Mouse (Mus musculus): ENCODE measurements around the gene Krt80. TPM values are rescaled to one million over a fixed set of nuclear protein-coding genes. Genes with fewer than 3 reads are reported as not detected.

Gene Krt80
- total RNA-seq, 2 experiments from 2014 or later = 0.42 to 2.5 TPM

GRCm38 (mm10) chr15:101376776-101377061 lies 6.8 kb upstream of the Krt80 start:
- ATAC-seq (replicated peaks; ENCODE audit: low FRiP score, poor library complexity, severe bottlenecking) = no peak

GRCm38 (mm10) chr15:101375956-101376775 lies 6.2 kb upstream of the Krt80 start:
- ATAC-seq (replicated peaks; ENCODE audit: low FRiP score, poor library complexity, severe bottlenecking) = no peak

DNA sequence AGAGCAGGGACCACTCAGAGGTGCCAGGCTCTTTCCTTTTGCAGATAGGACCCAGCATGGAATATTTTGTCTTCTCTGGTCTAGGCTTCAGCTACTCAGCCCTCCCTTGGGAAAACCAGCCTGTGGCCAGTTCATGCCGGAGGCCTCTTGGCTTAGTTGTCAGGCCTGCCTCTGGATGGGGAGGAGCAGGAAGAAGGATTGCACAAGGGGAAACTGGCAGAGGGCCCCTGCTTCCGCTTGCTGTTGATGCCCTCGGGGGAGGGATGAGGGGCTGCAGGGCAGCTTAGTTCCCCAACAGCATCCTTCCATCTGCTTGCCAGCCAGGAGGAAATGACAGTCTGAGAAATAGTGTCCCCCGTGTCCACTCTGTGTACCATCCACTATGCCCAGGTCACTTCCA lies 4.9 kb upstream of the Krt80 start:
- ATAC-seq (replicated peaks; ENCODE audit: low FRiP score, poor library complexity, severe bottlenecking) = no peak

DNA sequence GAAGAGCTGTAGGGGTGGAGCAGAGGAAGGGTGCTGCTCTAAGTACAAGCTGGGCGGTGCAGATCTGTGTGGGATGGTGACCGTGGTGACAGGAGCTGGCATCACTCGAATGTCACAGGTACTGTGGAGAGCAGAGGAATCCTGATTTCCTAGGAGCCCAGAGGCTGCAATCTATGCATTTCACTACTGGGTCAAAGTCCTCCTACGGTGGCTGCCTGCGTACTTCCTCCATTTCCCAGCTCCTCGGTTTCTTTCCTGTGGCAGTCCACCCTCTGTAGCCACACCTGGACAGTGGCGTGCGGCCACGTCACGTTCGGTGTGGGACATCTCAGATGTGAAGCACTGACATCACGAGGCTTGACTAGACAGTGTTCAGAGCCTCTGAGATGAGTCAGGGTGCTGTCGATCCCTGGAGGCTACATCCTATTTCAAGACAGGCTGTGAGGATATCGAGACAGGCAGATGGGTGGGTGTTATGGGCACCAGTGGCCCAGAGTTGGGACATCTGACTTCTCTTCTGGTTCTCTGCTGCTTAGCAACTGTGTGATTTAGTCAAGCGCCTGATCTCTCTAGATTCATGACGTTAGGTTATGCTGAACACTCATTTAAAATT lies 3.4 kb upstream of the Krt80 start:
- no peak for ATAC-seq (replicated peaks; ENCODE audit: low FRiP score, poor library complexity, severe bottlenecking)

- ATAC-seq (replicated peaks; ENCODE audit: low FRiP score, poor library complexity, severe bottlenecking) = no peak
Measured at GRCm38 (mm10) chr15:101372131-101372977, 2.4 kb upstream of the Krt80 start.

- no peak for ATAC-seq (replicated peaks; ENCODE audit: low FRiP score, poor library complexity, severe bottlenecking)
Measured at GRCm38 (mm10) chr15:101371141-101371985, 1.4 kb upstream of the Krt80 start.

GRCm38 (mm10) chr15:101369382-101370100 lies 421 bp downstream of the Krt80 start:
- ATAC-seq (replicated peaks; ENCODE audit: low FRiP score, poor library complexity, severe bottlenecking) = no peak

GRCm38 (mm10) chr15:101368502-101369381 lies 1.2 kb downstream of the Krt80 start:
- ATAC-seq (replicated peaks; ENCODE audit: low FRiP score, poor library complexity, severe bottlenecking) = no peak

DNA sequence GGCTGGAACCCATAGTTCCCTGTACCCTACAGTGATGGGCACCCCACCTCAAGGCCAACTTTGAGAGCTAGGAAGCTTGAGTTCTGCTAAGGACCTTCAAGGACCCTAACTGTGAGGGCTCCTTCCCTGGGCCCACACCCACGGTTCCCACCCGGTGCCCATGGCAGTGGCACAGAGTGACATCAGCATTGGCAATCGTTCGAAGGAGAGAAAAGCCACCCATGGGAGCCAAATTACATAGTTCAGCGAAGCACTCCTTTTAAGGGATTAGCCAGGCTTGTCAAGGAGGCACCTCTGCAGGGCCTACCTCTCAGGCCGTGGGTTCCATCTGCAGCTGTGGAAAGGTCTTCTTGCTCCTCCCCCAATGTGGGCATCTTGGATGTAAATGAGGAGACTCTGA lies 1.9 kb downstream of the Krt80 start:
- no peak for ATAC-seq (replicated peaks; ENCODE audit: low FRiP score, poor library complexity, severe bottlenecking)

DNA sequence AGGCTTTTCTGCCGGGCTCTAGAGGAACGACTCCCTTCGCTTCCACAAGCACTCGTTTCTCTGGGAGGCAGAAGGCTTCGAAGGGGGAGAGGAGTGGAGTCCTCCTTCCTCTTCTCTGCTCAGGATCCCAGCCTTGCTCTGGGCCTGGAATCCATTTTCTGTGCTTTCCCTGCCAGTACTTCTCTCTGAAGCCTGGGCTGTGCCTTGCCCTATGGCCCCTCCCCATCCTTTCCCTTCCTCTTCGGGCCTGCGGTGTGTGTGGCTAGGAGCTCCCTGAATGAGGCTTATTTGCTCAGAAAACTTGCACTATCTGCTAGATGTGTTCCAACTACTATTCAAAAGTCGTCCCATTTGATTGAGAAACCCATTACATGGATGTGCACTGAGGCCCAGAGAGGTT lies 2.5 kb downstream of the Krt80 start:
- no peak for ATAC-seq (replicated peaks; ENCODE audit: low FRiP score, poor library complexity, severe bottlenecking)

- ATAC-seq (replicated peaks; ENCODE audit: low FRiP score, poor library complexity, severe bottlenecking) = no peak
Measured at GRCm38 (mm10) chr15:101366926-101367325, 3.0 kb downstream of the Krt80 start.

DNA sequence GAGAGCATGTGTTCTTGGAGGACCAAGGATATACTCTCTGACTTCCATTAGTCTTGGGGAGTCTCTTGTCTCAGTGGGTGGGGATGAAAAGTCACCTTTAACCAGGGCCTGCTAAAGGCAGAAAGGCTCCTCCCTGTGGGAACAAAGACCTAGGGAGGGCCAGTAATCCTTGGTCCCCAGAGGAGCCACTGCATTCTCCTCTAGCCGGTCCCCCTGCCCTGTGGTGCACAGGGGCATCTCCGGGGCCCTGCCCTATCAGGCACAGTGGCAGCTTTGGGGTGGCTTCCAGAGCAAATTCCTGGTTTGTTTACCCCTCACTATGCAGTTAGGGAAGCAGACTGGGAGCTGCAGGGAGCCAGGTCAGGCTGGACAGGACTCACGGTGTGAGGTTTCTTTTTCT lies 3.5 kb downstream of the Krt80 start:
- ATAC-seq (replicated peaks; ENCODE audit: low FRiP score, poor library complexity, severe bottlenecking) = no peak

DNA sequence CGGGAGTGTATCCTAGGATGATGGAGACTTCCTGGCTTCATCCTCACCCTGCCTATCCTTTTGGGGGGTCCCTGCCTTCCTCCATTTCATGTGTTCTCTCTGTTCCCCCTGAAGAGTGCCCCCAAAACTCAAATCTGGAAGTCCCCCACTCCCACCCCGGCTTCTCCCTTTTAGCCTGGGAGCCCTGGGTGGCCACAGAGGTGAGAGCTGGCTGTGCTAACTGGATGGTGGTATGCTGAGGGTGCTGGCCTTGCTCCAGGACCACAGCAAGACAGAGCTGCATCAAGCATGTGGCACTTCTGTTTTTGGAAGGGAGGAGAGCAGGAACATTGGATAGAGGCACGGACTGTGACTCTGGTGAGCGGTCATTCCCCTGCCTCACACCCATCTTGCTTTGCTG lies 4.2 kb downstream of the Krt80 start:
- no peak for ATAC-seq (replicated peaks; ENCODE audit: low FRiP score, poor library complexity, severe bottlenecking)

GRCm38 (mm10) chr15:101364891-101365671 lies 4.9 kb downstream of the Krt80 start:
- no peak for ATAC-seq (replicated peaks; ENCODE audit: low FRiP score, poor library complexity, severe bottlenecking)

- ATAC-seq (replicated peaks; ENCODE audit: low FRiP score, poor library complexity, severe bottlenecking) = no peak
Measured at GRCm38 (mm10) chr15:101364425-101364824, 5.5 kb downstream of the Krt80 start.

GRCm38 (mm10) chr15:101363933-101364332 lies 6.0 kb downstream of the Krt80 start:
- no peak for ATAC-seq (replicated peaks; ENCODE audit: low FRiP score, poor library complexity, severe bottlenecking)

DNA sequence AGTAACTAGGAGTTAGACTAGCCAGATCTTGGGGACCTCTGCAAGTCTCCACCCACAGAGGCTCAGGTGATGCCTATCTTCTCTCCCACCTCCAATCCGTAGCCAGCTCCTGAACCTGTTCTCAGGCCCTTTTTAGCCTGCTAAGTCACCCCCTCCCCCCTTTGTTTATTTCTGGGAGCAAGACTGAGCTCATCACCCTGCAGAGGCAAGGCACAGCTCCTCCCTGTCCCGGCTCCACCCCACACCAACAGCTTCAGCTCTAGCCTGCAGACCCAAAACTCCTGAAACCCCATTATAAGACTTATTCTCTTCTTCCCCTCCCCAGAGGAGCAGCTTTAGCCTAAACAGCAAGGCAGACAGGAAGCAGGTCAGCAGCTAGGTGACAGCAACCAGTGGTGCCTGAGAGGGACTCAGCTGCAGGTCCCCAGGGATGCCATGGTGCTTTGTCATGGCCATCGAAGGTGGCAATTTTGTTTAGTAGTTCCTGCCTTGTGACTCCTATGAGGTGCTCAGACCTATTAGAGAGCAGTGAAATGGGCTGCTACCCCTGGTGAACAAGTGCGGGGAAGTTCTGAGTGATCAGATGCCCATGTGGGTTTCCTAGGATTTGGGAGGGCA lies 7.5 kb downstream of the Krt80 start:
- no peak for ATAC-seq (replicated peaks; ENCODE audit: low FRiP score, poor library complexity, severe bottlenecking)
